Mouse (Mus musculus) thymus, postnatal 14 days (tissue): ENCODE measurements at regions not wholly inside any gene's neighbourhood (a gene's known extent, or its start where the extent isn't known, plus 50 kb on each side); places are given as distances from the start of the nearest gene placed in this dataset.
"Not testable (repeated sequence)": the region's sequence is repeated elsewhere in the genome, so short reads cannot be mapped to it uniquely, and the experiment has no call there.

Source experiments
- DNase-seq: peaks from one replicate; pipeline ENCODE4 v3.0.0; 2021

- DNase-seq, result no peak
Observed at GRCm38 (mm10) chr12:117380836-117381235, 135.4 kb upstream of the Rapgef5 start.

DNA sequence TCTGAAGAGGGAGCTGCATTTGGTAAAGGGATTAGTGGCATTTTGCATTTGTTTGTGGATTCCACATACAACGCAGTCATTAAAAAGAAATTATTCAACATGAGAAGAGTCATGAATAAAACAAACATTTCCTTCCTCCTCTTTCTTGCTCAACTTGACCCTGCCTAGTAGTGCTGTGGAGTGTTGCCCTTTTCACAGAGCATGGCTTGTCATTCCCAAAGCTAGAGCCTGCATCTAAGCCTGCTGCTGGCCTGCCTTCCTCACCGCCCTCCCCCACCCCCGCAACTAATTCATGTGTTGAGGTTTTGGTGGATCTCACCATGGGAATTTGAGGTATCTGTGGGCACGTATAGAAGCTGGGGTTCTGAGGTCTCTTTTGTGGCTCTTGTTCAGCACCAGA is 133.6 kb upstream of the Rapgef5 start:
- not testable (repeated sequence) for DNase-seq

DNA sequence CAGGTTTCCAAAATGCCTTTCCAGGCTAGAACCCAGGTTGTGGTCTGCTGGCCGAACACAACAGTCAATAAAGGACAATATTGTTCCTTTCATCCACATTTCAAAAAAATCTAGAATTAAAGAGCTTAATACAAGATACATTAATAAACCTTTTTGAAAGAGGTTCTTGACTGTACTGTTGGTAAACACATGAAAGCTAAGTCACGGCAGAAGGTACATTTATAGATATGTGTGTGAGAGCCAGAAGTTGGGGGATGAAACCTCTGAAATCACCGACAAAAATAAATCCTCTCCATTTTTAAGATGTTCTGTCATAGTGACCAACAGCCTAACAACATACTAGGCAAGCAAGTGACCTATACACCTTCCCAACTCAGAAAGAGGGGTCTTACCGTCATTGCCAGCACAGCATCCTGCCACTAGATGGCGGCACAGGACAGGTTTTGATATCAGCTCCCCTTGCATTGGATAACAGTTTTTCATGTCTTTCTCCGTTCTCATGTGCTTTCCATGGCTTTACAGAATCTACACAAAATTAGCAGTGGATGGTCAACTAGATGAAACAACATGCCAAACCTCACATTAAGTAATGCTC is 131.1 kb upstream of the Rapgef5 start:
- peak; percentile 85 for DNase-seq

DNA sequence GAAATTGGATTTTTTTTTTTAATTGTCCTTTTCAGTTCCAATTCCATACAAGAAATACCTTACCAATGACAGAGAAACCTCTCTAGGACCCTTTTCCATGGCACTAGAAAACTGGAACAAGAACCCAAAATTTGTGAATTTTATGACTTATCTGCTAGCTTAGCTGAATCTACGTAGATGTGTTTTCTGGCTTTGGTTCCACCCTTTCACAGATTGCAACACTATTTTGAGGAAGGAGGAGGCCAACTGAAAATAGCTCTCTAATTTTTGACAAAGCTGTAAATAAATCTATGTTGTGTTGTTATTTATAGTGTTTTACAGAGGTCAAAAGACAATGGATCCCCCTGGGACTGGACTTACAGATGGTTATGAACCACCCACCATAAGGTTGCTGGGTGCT is 130.6 kb upstream of the Rapgef5 start:
- no peak for DNase-seq

DNA sequence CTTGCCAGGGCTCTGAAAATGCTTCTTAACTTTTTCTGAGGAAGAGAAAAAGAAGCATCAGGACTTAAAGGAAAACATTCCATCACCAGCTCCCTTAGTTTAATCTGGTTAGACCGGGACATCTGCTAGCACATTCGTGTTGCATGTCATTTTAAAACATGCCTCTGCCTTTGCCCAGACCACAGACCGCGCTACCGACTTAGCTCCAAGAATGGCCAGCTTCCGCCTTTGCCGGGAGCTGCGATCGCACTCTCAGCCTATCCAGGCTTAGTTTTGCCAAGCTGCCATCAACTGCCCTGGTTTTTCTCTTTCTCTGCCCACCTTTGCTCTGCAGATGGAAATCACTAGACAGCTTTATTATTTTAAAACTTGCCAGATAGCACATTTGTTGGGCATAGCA is 129.3 kb upstream of the Rapgef5 start:
- no peak for DNase-seq

DNA sequence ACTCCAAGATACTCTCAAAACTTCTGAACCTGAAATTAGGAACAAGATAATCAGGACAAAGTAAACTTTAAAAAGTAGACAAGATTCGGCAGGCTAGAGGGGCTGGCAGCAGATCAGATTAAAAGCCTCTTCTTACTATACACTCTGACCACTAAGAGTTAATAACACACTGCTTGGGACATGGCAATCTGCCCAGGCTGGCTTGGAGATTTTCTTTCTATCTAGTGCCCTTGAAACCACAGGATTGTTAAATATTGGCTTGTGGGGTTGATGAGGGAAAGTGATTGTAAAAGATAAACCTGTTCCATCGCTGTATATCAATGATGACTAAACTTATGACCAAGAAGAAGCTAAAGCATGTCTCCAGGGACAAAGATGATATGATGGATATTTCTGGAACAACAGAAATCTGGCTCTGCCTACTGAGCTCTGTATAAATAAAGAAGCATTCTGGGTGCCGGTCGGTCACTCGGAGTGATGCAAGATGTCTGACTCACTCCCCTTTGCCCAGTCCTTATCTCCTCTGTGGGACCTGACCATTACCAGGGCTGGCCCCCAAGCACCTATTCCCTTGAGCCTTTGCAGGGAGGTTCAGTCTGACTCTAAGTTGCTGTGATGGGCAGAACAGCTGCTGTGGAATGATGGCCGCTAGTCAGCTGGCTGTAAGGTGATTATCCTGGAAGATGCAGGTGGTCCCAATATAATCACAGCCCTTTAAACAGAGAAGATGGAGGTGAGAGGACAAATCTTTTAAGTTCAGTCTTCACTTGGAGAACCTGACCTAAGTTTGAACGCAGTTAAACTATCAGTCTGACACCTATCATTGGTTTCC is 126.5 kb upstream of the Rapgef5 start:
- no peak for DNase-seq

DNA sequence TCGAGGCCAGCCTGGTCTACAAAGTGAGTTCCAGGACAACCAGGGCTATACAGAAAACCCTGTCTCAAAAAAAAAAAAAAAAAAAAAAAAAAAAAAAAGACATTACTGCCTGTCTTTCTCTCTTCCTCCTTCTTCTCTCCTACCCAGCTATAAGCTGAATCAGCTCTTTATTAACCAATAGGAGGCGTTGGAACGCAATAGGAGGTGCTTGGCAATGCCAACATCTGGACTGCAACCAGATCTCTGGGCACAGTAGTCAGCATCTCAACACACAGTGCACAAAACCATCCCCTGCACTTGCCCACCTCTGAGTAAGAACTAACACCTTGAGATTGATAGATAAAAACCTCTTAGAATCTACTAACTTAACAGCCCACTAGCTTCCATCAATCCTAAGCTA is 118.8 kb upstream of the Rapgef5 start:
- DNase-seq, result no peak

- peak; percentile 74 for DNase-seq
Observed at GRCm38 (mm10) chr12:117403513-117404156, 112.6 kb upstream of the Rapgef5 start.

DNA sequence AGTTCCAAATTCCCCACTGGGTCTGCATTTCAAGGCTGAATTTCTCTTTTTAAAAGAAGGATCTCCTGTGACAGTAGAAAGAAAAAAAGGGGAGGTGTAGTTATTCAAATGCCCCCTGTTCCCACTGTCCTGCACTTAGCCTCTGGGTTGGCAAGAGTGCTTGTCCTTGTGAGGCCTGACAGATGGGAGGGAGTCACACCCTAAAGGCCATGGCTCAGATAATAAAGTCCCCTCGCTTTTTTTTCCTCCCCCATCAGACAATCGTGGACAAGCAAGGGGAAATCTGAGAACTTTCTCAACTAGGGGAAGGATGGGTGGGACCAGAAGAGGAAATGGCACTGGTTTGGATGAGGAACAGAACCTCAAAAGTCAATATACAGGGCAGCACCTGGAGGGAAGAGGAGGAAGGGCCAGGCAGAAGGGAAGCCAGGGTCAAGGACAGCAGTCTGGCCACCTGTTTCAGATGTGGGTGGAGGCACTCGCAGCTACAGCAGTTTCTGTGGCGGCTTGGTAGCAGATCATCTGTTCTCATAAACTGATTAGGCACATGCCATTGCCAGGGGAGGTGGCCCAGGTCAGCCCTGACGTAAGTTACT is 112.0 kb upstream of the Rapgef5 start:
- DNase-seq, result no peak

DNA sequence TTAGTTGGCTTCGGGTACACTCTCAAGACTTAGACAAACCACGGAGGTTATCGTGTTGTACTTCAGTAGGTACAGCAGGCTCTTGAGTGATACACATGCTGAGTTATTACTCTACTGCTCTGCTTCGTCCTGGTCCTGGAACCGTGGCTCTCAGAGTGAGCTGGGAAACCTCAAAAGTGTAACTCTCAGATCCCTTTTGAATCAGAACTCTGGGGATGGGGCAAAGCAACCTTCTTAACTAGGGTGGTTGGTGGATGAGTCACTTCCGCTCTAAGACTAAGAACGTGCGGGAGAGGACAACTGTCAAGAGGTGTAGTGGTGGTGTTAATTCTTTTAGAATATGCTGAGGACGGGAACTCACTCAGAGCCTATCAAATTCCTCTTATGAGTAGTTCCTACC is 109.4 kb upstream of the Rapgef5 start:
- no peak for DNase-seq

DNA sequence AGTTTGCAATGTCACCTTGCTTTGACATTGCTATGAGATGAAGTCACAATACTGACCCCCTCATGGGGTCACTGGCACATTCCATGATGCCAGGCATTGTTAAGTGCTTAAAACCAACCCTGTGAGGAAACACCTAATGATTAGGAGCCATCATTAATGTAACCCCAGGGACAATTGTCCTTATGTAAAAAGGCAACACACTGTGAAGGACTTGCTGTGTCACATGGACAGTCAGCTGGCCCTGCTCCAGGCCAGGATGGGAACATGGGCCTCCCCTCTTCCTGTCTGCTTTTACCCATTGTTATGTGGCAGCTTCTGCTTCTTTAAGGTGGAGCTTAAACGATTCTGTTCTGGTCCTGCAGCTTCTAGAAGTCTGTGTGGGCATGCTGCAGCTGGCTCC is 105.7 kb upstream of the Rapgef5 start:
- DNase-seq, result no peak

DNA sequence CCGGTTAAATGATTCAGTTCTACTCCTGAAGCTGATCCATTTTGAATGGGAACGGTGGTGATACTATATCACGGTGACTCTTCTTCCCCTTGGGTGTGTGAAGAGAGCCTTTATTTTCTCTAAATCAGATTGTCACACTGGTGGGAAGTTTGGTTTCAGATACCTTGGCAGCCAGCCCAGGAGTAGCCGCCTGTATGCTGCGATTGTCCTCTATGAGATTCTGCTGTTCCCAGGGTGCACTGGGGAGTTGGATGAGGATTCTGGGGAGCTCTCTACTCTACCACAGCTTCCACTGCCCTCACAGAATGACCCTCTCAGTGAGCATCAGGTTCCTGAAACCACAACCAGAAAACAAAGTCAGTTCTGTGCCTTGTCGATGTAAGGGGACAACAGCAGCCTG is 104.0 kb upstream of the Rapgef5 start:
- no peak for DNase-seq

DNA sequence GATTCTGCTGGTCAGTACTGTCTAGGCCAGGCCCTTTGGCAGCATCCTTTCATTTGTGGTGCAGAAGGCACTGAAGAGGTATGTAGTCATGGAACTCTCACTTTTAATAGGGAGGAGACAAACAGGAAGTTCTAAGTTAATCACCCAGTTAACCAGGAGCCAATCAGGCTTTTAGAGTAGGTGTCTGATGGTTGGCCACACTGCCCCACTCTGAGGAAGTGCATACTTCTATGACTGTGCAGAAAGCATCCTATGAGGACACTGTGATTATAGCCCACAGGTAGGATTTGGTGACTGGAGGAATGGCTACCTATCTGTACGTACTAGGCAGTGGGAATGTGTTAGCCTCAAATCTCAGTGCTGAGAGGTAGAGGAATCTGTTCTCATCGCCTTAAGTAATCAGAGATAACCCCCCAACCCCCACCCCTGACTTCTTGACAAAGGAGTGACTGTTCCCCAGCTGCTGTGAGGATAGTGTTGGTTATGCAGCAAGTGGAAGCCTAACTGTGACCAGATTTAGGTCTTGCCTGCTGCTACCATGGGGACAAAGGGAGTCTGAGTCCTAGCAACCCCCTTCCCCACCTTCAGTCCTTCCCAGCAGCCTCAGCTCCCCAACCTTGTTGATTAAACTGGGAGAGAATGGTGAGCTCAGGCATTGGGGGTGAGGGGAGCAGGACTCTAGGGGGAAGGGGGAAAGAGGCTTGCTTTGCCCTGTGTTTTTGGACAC is 103.3 kb upstream of the Rapgef5 start:
- no peak for DNase-seq

DNA sequence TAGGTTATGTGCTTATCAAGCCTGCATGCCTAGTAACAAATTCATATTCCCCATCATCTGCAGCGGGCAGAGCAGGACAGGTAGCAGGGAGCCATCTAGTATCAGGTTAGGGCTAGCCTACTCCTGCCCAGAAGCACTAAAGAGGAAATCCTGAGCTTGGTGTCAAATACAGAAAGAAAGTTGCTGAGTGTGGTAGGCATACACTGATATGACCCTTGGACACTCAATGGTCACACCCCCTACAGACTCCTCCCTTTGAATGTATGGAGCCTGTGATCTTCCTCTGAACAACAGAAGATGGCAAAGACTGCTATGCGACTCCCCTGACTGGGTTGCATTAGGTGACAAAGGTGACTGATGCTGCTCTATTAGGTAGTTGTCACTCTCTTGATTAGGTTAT is 102.3 kb upstream of the Rapgef5 start:
- no peak for DNase-seq

DNA sequence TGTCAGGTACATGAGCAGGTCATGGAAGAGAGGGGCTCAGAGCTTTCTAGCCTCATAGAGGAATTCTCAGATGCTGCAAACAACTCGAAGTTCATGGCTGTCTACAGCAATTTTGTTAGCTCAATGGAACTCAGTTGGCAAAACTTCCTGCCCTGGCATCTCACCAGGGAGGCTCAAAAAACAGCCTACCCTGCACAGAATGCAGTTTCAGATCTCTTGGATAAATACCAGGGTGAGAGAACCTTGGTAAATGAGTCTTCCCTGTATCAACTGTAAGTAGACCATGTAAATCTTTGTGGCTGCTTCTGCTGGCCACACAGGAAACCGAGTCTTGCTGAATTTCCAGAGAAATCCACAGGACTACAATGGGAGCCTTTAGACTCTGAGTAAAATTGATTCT is 101.1 kb upstream of the Rapgef5 start:
- DNase-seq, result no peak

- peak; percentile 40 for DNase-seq
Observed at GRCm38 (mm10) chr12:117417991-117418390, 98.3 kb upstream of the Rapgef5 start.

GRCm38 (mm10) chr12:117422315-117422978 is 93.8 kb upstream of the Rapgef5 start:
- no peak for DNase-seq

DNA sequence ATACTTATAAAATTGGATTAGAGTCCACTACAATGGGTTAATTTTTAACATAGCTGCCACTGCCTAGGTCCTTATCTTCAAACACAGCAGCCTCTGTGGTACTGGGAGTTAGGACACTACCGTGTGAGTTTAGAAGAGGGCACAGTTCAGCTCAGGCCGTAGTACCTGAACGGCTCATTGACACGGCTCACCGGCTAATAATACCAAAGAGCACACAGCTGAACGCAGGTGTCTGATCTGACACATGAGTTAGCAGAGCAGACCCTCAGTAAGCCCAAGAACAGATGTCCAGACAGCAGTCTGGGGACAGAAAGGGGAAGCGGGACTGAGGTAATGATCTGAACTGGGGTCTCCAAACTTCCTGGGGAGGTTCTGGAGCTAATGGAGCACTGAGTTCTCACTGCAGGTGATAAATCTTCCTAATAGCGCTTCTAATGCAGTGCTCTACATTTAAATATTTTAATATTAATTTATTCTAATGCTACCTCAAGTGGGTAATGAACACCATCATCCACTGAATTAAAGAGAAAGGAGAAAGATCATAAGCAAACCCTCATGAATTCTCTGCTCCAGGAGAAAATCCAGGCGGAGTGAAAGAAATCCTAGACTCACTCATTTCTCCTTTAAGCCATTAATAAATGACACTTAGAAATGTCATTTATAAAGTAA is 90.8 kb upstream of the Rapgef5 start:
- DNase-seq, result no peak

DNA sequence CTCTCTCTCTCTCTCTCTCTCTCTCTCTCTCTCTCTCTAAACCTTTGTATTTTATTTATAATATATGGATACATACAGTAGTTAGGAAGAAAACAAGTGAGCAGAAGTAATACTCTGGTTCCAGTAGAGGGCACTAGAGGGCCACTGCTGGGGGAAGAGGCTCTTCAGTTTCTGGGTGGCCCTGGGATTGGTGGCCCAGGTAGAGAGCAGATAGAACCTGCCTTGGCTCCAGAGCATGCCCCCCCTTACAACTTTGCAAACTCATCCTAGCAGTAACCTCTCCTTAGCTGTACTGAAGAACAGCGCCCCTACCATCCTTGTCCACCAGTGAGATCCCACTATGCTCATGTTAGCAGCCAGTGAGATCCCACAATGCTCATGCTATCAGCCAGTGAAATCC is 88.8 kb upstream of the Rapgef5 start:
- peak; percentile 75 for DNase-seq

GRCm38 (mm10) chr12:117430886-117431285 is 85.4 kb upstream of the Rapgef5 start:
- DNase-seq, result no peak

GRCm38 (mm10) chr12:117432788-117433187 is 83.5 kb upstream of the Rapgef5 start:
- DNase-seq, result no peak

DNA sequence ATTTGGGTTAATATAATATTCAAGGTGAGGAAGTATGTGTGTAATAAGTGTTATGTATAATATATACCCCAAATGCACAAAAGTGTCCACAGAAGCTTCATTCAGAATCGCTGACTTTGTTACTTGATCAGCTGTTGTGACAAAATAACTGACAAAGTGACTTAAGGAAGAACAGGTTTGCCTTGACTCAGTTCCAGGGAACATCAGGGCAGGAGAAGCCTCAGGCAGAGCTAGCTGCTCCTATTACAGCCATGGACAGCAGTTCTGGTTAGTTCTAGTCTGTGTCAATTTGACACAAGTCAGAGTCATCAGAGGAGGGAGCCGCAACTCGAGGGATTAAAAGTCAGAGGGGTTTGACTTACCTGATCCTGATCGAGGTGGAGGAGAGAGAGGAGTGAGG is 79.3 kb upstream of the Rapgef5 start:
- DNase-seq, result no peak
